Mouse (Mus musculus): ENCODE data around the gene Pitx1.

DNA sequence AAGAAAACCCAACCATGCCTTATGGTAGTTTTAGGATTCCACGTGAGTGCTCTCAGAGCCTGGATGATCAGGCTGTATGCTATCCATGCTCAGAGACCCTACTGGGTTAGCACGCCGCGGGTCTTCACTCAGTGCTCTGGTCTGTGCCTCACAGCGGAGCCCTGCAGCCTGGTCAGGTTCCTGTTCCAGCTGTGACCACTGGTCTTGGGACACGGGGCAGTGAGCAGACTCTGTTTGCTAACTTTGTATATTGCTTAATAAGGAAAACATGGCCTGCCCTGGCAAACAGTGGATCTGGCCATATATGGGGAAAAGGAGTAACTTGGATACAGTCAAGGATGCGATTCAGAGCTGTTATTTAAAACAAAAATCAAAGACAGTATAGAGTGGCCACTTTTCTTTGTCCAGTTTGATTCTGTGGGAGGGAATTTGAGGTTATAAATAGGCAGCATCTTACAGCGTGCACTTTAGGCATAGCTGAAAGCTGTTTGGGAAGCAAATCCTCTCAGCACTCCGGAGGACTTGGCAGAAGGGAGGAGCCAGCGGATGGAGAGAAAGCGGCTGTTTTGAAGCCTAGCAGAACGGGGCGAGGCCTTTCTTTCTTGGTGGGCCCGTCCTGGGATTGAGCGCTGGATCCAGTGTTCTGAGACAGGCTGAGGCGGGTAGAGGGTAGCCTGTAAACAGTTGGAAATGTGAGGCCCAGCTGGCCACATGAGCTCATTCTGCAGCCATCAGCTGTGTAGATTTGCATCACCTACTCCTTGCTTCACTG, 45.6 kb upstream of the Pitx1 start:
- TF ChIP-seq EP300 (IDR thresholded peaks at IDR 0.05; ENCODE audit: low read depth) (no peak), CTCF (IDR thresholded peaks at IDR 0.05; ENCODE audit: low read depth) (no peak)

All from heart, postnatal 0 days (tissue).